Mouse (Mus musculus) natural killer cell, adult 2 months (primary cell): ENCODE results near the gene Krt8.
"Not testable (repeated sequence)": the region's sequence is repeated elsewhere in the genome, so short reads cannot be mapped to it uniquely, and the experiment has no call there.

Experiments
- DNase-seq, 2 experiments: peaks; one replicate each; pipeline ENCODE4 v3.0.0; 2022; ENCODE audit warnings: low spot score in 2 of 2

Gene Krt8

DNA sequence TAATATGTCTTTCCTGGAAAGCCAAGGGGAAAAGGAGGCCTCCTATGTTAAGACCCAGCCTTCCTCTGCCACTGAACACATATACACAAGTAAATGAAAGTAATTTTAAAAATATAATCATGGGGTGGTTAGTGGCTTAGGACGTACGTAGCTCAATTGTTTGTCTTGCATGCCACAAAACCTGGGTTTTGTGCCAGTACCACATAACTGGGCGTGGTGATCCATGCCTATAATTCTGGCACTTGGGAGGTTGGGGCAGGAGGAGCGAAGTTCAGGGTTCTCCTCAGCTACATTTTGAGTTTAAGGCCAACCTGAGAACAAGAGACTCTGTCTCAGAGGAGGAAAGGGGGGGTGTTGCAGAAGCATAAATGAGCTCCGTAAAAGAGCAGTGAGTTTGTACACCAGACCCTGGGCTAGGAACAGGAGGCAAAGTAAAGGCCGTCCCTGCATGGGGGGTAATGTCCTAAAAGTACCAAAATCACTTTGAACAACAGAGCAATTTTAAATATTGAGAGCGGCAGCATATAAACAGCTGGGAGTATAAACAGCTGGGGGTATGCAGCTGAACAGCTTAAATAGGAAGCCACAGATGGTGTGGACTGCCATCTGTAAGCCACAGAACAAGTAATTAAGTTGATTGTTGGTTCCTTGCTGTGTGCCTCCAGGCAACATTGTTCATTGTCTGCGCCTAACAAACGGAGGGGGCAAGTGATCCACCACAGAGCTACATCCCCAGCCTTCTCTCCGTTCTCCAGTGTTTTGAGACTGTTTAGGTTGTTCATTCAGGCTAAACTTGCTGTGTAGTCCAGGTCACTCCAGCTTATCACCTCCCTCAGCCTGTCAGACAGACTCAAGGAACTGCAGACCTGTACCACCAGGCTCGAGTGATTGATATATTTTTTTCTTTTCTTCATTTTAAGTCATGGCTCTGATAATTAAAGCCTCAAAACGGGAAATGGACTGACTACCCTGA, 3.1 kb upstream of the Krt8 start:
- DNase-seq: no peak

- no peak for DNase-seq
Observed at GRCm38 (mm10) chr15:102006317-102006716, 2.0 kb upstream of the Krt8 start.

DNA sequence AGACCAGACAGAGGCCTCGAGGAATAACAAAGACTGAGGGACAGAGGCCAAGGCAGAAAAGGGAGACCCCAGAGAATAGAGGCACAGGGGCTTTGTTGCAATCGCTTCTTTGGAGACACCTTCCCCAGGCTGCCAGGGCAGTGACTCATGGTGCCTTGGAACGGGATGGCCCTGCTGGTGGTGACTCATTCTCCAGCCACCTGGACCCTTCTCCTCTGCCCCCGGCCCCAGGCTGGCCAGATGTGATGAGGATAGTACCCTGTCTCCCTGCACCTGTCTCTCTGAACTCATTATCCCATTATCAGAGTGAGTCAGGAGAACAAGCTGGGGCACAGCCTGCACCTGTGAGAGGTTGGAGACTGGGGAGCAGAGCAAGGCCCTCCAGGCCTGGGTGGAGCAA, 1.0 kb upstream of the Krt8 start:
- DNase-seq: no peak

- no peak for DNase-seq
Observed at GRCm38 (mm10) chr15:102003516-102003915, 766 bp downstream of the Krt8 start.

DNA sequence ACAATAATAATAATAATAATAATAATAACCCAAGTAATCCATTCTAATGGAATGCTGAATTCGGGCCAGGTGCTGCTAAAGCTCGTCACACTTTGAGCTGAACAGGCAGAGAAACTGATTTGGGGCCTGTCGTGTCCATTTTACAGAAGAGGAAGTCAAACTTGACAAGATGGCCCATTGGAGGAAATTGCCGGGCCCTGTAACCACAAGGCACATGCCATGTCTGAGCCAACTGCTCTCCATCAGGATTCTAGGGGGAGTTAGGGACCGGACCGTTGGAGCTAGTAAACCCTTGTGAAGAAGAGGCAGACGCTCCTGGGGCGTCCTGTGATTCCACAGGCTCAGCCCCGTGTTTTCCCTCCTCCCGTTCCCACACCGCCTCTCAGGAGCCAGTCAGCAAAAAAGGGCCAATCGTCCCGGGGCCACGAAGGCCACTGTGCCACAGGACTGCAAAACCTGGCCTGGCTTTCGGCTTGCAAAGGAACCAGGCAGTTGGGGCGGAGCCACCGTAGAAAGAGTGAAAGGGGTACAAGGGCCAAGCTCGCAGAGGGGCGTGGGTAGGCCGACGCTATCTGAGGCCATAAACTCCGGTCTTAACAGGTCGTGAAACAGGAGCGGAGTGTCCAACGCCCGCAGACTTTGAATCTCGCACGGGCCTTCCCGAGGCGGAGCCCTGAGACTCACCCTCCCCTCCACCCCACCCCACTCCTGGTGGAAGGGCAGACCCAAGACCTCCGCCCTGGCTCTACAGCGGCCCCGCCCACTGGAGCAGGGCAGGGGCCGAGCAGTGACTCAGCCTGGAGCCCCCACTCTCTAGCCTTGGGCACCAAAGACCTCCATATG, 1.4 kb downstream of the Krt8 start:
- no peak for DNase-seq

DNA sequence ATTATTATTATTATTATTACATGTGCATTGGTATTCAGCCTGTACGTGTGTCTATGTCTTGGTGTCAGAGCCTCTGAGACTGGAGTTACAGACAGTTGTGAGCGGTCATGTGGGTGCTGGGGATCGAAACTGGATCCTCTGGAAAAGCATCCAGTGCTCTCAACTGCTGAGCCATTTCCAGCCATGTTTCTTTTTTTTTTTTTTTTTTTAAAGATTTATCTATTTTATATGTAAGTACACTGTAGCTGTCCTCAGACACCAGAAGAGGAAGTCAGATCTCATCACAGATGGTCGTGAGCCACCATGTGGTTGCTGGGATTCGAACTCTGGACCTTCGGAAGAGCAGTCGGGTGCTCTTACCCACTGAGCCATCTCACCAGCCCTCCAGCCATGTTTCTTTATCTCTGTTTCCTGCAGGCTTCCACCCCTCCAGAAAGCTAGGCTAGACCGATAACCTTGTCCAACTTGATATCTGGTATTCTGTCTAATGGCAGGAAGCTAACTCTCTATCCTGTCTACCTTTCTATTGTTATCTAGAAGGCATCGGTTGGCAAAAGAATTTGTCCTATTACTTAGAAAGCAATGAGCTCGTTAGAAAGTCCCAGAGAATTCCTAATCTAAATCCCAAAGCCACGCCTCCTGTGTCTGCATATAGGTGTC, 4.5 kb downstream of the Krt8 start:
- no peak for DNase-seq

DNA sequence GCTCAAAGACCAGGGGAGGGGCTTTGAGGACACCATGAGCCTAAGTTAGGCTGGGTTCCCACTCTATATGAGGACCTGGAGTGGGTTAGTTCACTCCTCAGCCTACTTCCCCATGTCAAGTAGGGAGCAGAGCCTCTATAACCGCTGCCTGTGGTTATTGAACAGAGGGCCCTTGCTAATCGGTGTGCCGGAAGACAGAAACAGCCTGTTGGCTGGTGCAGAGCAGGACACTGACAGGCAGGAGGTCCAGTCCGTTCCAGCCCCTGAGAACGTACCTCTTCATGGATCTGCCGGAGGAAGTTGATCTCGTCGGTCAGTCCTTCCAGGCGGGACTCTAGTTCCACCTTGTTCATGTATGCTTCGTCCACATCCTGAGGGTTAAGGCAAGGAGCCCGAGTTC, 5.1 kb downstream of the Krt8 start:
- DNase-seq: no peak

DNA sequence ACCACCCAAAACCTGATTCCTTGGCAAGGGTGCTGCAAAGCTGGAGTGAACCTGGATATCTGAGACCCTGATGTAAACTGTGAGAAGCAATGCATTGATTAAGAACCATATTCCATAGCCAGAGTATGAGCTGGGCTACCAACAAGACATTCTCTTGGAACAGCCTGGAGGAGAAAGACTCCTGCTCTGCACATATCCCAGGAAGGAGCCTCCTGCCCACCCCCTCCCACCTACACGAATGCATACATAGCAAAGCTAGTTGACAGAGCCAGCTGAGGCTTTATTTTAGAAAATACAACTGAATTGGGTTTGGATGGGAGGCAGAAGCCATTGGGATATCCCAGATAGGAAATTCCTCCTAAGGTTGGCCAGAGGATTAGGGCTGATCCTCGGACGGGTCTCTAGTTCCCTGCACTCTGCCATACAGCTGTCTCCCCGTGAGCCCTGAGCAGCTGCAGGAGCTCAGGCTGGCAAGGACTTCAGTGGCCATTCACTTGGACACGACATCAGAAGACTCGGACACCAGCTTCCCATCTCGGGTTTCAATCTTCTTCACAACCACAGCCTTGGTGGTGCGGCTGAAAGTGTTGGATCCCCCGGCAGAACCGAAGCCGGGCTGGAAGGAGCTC, 7.7 kb downstream of the Krt8 start:
- not testable (repeated sequence) for DNase-seq

GRCm38 (mm10) chr15:101995484-101996236, 8.6 kb downstream of the Krt8 start:
- no peak for DNase-seq

- no peak for DNase-seq
Observed at GRCm38 (mm10) chr15:101994365-101994764, 9.9 kb downstream of the Krt8 start.

- DNase-seq: no peak
Observed at GRCm38 (mm10) chr15:101990946-101991345, 13.3 kb downstream of the Krt8 start.

DNA sequence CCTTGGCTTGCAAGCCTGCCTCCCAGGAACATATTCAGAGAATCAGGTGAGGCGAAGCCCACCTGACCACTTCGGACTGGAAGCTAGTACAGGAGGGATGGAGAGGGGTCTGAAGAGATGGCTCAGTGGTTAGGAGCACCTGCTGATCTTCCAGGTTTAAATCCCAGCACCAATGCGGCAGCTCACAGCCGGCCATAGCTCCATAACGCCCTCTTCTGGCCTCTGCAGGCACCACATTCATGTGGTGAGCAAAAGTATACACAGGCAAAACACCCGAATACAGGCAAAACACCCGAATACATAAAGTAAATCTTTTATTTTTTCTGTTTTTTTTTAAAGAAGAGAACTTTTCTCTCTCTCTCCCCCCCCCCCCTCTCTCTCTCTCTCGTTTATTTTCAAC, 15.6 kb downstream of the Krt8 start:
- DNase-seq: no peak

GRCm38 (mm10) chr15:101988119-101988518, 16.2 kb downstream of the Krt8 start:
- peak; percentile 74 to 81 for DNase-seq

- no peak for DNase-seq
Observed at GRCm38 (mm10) chr15:101984746-101985145, 19.5 kb downstream of the Krt8 start.

- peak; percentile 77 to 81 for DNase-seq
Observed at GRCm38 (mm10) chr15:101983949-101984601, 20.2 kb downstream of the Krt8 start.

DNA sequence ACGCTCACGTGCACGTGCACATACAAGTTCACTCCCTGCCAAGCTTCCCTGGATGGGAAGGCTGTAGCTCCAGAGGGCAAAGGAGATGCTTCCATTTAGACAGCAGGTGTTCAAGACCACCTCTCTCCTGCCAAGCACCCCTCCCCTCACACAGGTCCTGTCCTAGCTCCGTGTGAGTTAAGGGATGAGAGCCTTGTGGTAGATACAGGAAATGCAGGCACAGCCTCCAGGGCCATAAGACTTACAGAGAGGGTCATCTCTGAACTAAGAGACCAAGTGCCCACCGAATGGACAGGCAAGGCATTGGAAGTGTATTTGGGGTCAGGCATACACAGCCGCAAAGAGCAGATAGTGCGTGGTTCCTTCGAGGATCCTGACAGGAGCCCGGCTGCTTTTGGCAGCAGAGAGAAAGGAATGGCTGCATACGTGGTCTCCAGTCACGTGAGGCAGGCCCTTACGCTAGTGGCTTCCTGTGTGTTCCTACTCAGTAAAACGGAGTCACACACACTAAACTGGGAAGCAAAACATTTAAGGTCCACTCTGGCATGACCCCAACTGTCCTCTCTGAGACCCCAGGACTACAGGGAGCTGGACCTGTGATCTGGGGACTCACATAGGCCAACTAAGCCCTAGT, 20.9 kb downstream of the Krt8 start:
- DNase-seq: no peak

DNA sequence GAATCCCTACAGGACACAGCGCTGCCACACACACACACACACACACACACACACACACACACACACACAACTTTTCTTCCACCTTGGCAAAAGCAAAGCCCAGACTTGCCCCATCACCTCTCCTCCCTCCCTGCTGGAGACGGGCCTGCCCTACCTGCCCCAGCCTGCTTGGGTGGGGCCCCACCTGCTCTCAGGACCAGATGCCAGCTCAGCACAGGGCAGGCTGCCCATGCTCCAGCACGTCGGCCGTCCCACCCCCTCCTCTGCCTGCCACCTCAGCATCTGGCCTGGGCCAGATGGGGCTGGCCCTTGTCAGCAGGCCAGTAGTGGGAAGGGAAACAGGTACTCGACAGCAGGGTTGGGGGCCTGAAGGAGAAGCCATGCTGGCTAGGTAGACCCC, 23.4 kb downstream of the Krt8 start:
- DNase-seq: no peak

DNA sequence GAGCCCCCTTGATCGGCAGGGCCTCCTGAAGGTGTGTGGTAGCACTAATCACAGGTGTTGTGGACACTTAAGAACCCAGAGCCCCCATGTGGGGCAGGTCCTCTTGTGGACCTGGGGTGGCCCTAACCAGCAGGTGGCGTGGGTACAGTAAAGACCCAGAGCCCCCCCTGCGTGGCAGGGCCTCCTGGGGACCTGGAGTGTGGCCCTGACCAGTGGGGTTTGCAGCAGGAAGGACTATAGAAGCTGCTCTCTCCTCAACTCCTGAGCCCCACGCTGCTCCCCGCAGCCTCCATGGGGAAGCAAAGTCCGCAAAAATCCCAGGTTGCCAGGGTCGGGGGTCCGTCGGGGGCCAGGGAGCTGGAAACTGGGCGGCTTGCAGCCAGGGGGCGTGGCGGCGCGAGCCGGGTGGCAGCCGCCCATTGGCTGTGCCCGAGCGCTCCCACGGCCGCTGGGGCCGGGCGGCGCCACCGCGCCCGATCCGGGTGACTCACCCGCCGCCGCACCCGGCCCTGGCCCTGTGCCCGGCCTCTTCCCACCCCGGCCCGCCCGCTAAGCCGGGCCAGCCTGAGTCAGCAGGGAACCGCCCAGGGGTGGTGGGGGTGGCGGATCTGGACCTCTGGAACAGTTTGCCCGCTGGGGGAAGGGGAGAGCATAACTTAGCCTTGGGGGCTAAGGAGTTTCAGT, 27.1 kb downstream of the Krt8 start:
- peak; percentile 73 to 77 for DNase-seq

- no peak for DNase-seq
Observed at GRCm38 (mm10) chr15:101976641-101977040, 27.6 kb downstream of the Krt8 start.
